Mouse (Mus musculus) layer of hippocampus, adult 8-10 months (tissue): ENCODE measurements around the gene Olfr212. TPM values are rescaled to one million over a fixed set of nuclear protein-coding genes. Genes with fewer than 3 reads are reported as not detected.
"Not testable (repeated sequence)": the region's sequence is repeated elsewhere in the genome, so short reads cannot be mapped to it uniquely, and the experiment has no call there.

Source experiments
- DNase-seq, 2 experiments: peaks; one replicate each; pipeline ENCODE4 v3.0.0; 2022; ENCODE audit warnings: low spot score in 2 of 2
- total RNA-seq, 4 experiments: library from RNA; stranded (reverse); gene quantifications; 2 replicates each; pipeline ENCODE4 v1.2.4; 2022

Olfr212 gene
- under 1 TPM in 1 of 4 experiments, not detected in 3; 0.12 TPM for total RNA-seq

- not testable (repeated sequence) for DNase-seq
These were observed at the start of gene Olfr212 for GRCm38 (mm10) chr6:116506302-116507003. Gene Olfr212, plus strand, starts transcription at chr6:116506516.

- no peak for DNase-seq
These were observed 47.6 kb upstream of the Olfr212 start for GRCm38 (mm10) chr6:116458728-116459127.

DNA sequence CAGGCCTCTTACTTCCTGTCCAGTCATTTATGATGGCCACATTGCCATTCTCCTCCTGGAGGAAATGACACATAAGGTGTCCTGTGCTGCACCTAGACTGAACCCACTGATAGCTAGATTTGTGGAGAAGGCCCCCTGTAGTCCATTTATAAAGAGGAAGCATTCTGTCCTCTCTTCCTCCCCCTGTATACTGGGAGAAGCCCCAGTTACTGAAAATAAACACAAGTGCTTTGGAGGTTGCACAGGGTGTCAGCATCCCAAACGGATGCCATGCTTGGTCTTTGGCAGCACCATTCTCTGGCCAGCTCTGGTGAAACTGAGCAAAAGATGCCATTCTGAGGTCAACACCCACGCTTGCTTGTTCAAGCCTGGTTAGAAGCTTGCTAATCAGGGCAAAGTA, 47.1 kb upstream of the Olfr212 start:
- no peak for DNase-seq

DNA sequence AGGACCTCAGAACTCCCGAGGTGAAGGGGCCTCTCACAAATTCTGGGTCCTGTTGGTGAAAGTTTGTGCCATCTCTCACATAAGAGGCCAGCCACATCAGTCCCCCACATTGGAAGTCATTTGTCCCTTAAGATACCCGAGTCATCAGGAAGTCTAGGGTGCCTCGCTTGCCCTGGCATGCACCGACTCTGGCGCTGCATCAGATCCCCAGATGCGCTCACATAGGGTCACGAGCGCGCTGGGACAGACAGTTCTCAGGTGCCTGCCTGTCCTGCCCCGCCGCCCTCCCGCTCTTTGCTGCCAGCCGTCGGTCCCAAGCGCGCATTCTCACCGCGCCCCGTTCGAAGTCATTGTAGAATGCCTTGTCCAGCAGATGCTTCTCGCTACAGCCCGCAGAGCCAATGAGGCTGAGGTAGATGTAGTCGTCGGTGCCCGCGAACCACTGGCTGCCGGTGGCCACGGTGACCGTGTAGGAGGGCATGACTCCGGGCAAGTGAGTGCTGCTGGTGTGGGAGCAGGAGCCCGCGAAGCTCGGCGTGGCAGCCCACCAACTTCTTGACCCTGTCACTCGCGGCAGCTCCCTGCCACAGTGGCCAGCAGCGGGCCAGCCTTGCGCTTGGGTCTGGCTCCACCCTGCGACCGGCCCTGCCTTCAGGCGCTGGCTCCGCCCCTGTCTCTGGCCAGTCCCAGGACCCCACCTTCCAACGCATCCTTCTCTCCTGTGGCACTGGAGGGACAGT, 45.6 kb upstream of the Olfr212 start, which contains the start of gene Alox5:
Gene Alox5 (minus strand): TSS at position 635 of the 740 bp plus-strand sequence.
- no peak for DNase-seq

- DNase-seq, result no peak
These were observed 38.2 kb upstream of the Olfr212 start for GRCm38 (mm10) chr6:116468081-116468480.

- DNase-seq, result no peak
These were observed 21.2 kb upstream of the Olfr212 start for GRCm38 (mm10) chr6:116485081-116485480.

DNA sequence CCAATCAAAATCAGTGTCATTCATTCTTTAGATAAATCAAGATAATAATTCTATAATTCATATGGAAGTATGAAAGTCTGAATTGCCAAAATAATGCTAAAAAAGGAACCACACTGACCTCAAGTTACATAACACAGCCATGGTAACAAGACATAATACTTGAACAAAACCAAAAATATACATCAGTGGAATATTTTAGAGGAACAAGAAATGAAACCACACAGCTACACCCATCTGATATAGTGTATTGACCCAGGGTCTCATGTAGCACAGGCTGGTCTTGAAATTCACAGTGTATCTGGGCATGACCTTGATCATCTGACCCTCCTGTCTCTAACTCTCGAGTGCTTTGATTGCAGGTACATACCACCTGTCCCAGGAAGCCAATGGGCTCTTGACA, 19.5 kb upstream of the Olfr212 start:
- DNase-seq, result no peak

DNA sequence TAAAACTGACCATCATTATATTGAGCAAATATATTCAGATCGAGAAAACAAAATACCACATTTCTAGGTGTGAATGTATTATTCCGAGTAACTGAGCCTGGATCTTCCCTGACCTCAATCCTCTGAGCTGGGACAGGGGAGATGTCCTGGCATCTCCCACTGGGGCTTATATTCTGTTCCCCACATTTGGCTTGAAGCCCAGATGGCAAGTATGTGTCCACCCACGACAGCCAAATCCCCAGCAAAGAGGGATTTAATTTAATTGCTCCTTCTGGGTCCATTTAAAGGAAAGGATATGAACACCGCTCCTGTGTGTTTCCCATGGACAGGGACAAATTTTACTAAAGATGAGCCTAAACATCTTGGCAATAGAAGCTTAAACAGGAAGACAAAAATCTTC, 17.5 kb upstream of the Olfr212 start, which contains the start of gene Olfr211:
Gene Olfr211 (plus strand): TSS at position 301 of the 400 bp plus-strand sequence.
- DNase-seq, result no peak

- DNase-seq, result no peak
These were observed 12.6 kb upstream of the Olfr212 start for GRCm38 (mm10) chr6:116493742-116494141.

DNA sequence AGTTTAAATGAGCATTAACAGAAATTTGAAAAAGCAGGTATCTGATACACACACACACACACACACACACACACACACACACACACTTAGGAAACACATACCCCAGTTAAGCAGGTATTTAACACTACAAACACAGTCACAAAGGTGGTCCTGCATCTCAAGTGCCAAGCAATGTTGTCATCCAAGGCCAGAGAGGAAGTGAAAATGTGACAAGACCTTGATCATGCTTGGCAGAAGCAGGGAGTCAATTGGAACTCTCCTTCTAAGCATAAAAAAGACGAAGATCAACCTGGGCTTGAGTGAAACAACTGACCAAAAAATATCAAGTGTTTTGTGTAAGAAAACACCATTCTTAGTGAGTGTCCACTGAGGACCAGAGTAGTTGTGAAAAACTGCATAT, 10.4 kb upstream of the Olfr212 start:
- DNase-seq, result no peak

- no peak for DNase-seq
These were observed 8.5 kb downstream of the Olfr212 start for GRCm38 (mm10) chr6:116514832-116515231.

DNA sequence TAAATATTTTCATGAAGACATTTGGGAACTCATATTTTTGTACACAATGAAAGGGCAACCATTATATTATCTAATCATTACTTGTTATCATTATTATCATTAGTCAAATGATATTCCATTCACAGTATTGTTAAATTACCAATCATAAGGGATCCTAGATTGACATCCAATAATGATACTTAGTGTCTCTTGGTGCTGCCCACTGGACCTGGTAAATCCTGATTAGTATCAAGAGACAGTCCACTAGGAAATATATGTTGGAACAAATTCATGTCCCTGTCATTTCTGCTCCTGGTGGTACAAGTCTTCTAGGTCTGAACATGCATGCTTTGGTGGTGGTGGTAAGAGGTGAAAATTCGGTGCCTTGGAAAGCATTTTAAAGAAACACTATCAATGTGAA, 31.8 kb downstream of the Olfr212 start, which contains the start of gene Olfr213:
Gene Olfr213 (plus strand): TSS at position 301 of the 400 bp plus-strand sequence.
- no peak for DNase-seq

GRCm38 (mm10) chr6:116542500-116542899, 36.2 kb downstream of the Olfr212 start:
- no peak for DNase-seq

DNA sequence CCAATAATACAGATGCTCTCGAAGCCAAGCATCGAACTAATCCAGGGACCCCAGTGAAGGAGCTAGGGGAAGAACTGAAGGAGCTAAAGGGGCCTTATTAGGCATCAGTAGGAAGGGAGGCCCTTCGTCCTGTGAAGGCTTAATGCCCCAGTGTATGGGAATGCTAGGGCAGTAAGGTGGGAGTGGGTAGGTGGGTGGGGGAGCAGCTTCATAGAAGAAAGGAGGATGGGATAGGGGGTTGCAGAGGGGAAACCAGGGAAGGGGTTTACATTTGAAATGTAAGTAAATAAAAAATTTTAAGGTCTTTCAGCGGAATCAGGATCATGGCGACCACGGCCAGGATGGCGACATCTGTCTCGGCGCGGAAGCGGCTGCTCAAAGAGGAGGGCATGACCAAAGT, 44.5 kb downstream of the Olfr212 start, which contains the start of gene Gm5580:
Gene Gm5580 (plus strand): TSS at position 301 of the 400 bp plus-strand sequence.
- DNase-seq, result not testable (repeated sequence)

GRCm38 (mm10) chr6:116553935-116554334, 47.6 kb downstream of the Olfr212 start, which contains the start of gene Olfr214:
Gene Olfr214, plus strand, starts transcription at chr6:116554235.
- DNase-seq, result no peak

DNA sequence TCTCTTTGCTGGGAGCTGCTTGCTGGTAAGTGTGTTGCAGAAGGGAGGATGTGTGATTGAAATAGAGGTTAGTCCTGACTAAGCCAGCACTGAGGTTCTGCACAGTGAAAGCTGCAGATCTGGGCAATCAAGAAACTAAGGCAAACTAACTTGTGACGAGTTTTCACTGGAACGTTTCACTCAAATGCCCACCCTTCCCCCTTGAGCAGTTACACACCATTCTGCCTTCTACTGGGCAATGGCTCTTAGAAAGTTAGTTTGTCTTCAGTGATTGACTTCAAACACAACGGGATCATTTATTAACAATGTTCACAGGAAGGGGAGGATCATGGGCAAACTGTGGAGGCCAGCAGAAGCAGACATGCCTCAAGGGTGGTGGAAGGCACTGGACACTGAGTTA, 48.6 kb downstream of the Olfr212 start:
- DNase-seq, result no peak

Other genes starting within 250 kb of the Olfr212 start
- 10 to 100 TPM in 2 of 4 experiments, 1 to 10 TPM in 2; 6.1 to 10.5 (median 9.0) TPM for gene Zfand4, start 242.3 kb upstream of the Olfr212 start, total RNA-seq
- 10 to 100 TPM; 51.9 to 59.2 (median 55.7) TPM for gene March8, start 168.5 kb upstream of the Olfr212 start, total RNA-seq
- 1 to 10 TPM; 1.4 to 5.7 (median 3.8) TPM for gene Alox5, start 45.3 kb upstream of the Olfr212 start, total RNA-seq
- not detected for gene Olfr211, start 17.4 kb upstream of the Olfr212 start, total RNA-seq
- gene Olfr213, start 31.9 kb downstream of the Olfr212 start, total RNA-seq, result not detected
- gene Gm5580, start 44.6 kb downstream of the Olfr212 start, total RNA-seq, result 1 to 10 TPM; 1.7 to 3.0 (median 2.6) TPM
- gene Olfr214, start 47.7 kb downstream of the Olfr212 start, total RNA-seq, result not detected
- gene Olfr215, start 77.7 kb downstream of the Olfr212 start, total RNA-seq, result not detected
- 10 to 100 TPM; 19.8 to 22.8 (median 20.4) TPM for gene Zfp422, start 122.5 kb downstream of the Olfr212 start, total RNA-seq
- gene Depp1, start 144.1 kb downstream of the Olfr212 start, total RNA-seq, result 1 to 10 TPM in 3 of 4 experiments, under 1 TPM in 1; 0.94 to 2.9 (median 1.9) TPM
- 1 to 10 TPM; 4.7 to 7.3 (median 5.0) TPM for gene Rassf4, start 167.4 kb downstream of the Olfr212 start, total RNA-seq
- gene Tmem72, start 210.4 kb downstream of the Olfr212 start, total RNA-seq, result under 1 TPM; 0.53 to 0.82 (median 0.66) TPM